Mouse (Mus musculus): ENCODE measurements around the gene Foxf1. TPM values are rescaled to one million over a fixed set of nuclear protein-coding genes. Genes with fewer than 3 reads are reported as not detected.

Foxf1 gene
- total RNA-seq, 1 experiment from 2014 or later: not detected

DNA sequence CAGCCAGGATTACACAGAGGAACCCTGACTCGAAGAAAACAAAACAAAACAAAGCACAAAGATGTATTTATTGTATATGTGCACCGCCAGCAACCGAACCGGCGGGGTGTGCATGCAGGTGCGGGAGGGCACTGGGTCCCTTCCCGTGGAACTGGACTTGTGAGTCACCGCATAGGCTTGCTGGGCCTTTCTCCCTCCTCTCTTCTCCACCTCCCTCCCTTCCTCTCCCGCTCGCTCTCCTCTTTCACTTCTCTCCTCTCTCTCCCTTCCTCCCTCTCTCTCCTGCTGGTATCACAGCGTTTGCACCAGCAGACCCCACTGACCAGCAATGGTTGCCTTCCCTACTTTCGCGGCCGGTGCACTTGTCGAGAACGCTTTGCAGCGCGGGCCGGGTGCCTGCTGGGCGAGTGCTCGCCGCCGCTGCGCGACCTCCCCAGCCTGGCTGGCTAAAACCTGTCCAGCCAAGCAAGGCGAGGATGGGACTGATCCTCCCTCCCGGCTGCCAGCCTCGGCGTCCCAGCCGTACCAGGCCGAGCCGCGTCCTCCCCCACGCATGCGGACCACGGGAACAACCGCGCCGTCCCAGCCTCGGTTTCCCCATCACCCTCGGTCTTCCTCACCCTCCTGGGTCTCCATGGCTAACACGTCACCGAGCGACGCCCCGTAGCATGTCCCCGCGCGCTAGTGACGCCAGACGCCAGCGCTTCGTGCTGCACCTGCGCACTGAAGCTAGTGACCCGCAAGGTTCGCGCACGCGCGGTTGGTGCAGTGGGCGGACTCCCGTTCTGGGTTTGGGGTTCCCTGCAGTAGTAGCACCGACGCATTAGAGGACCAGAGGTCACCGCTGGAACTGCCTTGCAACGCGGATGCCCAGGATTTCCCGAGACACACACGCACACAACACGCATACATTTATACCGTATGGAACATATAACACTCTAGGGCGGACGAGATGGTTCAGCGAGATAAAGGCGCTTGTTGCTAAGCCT is 23.8 kb downstream of the Foxf1 start, which contains the start of gene Mthfsd:
TSS of gene Mthfsd (minus strand) at position 725 of the 989 bp plus-strand sequence.
- peak; percentile 76 for ATAC-seq (ENCODE audit: extremely low read depth, insufficient number of reproducible peaks, low FRiP score, poor library complexity, severe bottlenecking)

DNA sequence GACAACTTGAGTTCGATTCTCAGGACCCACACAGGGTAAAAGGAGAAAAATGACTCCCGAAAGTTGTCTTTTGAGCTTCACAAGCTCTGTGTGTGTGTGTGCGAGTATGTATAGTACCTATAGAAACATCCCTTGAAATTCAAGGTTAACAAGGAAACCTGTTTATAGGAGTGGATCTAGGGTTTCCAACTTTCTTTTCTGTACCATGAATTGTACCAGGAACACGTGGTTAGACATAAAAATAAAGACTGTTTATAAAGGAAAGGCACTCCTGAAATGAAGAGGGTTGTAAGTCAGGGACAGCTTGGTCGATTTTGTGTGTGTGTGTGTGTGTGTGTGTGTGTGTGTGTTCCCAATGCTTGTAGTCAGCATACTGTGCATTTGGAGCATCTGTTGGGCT is 24.5 kb downstream of the Foxf1 start:
- ATAC-seq (ENCODE audit: extremely low read depth, insufficient number of reproducible peaks, low FRiP score, poor library complexity, severe bottlenecking): no peak

DNA sequence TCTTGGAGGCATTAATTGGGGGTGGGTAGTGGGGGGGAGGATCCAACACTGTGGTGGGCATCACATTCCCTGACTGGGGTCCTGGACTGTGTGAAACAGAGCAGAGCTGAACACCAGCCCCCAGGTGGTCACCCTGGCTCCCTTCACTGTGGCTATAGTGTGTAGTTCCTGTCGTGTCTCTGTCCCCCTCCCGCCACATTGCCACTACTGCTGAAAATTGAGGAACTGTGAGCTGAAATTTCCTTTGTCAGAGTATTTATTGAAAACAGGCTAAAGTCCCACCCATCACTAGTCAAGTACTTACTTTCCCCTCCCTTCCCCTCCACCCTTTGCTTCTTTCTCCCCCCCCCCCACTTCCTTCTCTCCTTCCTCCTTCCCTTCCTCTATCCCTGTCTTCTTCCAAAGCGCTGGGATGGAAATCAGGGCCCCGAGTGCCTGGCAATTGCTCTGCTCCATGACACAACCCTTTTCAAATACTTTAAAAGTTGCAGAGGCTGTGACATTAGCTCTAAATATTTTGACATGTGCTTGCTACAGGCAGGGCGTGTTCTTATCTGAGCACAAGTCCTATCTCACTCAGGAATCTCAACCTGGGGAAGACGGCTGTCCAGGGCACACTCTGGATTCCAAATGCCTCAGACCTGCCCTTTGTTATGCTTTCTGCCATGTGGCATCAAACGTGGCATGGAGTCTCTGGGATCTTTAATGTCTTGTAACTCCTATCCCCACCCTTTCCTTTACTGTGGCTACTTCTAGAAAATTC is 27.1 kb downstream of the Foxf1 start:
- no peak for ATAC-seq (ENCODE audit: extremely low read depth, insufficient number of reproducible peaks, low FRiP score, poor library complexity, severe bottlenecking)

DNA sequence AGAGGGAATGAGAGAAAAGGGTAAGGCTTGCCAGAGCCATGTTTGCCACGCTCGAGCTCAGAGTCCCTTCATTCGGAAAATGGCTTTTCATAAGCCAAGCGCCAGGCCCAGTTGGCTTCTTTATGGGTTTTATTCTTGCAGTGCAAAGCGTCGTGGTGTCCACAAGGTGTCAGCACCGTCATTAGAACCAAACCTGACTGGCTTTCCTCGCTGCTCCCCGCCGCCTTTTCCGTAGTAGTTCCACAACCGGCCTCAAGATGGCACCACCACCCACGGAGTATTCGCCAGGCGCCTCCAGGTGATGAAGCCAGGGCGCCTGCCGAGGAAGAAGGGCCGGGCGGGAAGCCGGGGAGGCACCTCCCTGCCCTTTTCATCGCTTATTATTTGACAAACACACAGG is 29.1 kb downstream of the Foxf1 start:
- peak; percentile 89 for ATAC-seq (ENCODE audit: extremely low read depth, insufficient number of reproducible peaks, low FRiP score, poor library complexity, severe bottlenecking)

DNA sequence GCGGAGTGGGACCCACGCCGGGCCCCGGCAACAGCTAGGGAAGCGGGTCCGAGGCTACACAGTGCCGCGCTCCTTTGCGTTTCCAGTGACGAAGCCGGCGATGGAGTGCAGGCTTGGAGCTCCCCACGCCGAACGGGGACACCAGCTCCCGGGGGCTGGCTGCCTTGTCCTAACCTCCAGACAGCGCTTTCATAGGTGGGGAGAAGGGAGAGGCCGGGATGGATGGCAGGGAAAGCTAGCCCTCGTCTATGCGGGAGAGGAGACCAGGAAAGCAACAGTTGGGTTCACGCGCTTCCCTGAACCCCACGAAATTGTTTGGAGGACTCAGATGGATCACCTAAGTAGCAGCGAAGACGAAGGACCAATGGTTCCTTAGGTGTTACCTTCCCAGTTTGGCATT is 30.9 kb downstream of the Foxf1 start:
- ATAC-seq (ENCODE audit: extremely low read depth, insufficient number of reproducible peaks, low FRiP score, poor library complexity, severe bottlenecking): no peak

DNA sequence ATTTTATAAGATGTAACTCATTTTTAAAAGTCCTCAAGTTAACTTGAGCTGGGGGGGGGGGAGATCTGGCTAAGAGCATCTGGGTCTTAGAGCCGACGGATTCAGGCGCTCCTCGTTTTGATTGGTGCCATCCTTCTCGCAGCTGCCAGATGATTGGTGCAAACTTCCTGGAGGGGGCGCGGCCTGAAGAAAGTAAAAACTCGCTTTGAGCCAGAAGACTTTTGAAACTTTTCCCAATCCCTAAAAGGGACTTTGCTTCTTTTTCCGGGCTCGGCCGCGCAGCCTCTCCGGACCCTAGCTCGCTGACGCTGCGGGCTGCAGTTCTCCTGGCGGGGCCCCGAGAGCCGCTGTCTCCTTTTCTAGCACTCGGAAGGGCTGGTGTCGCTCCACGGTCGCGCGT is 31.8 kb downstream of the Foxf1 start, which contains the start of gene Foxc2:
TSS of gene Foxc2 (plus strand) at position 224 of the 400 bp plus-strand sequence.
- peak; percentile 42; the same call in 1 of the 2 replicates for ATAC-seq (ENCODE audit: extremely low read depth, insufficient number of reproducible peaks, low FRiP score, poor library complexity, severe bottlenecking)

DNA sequence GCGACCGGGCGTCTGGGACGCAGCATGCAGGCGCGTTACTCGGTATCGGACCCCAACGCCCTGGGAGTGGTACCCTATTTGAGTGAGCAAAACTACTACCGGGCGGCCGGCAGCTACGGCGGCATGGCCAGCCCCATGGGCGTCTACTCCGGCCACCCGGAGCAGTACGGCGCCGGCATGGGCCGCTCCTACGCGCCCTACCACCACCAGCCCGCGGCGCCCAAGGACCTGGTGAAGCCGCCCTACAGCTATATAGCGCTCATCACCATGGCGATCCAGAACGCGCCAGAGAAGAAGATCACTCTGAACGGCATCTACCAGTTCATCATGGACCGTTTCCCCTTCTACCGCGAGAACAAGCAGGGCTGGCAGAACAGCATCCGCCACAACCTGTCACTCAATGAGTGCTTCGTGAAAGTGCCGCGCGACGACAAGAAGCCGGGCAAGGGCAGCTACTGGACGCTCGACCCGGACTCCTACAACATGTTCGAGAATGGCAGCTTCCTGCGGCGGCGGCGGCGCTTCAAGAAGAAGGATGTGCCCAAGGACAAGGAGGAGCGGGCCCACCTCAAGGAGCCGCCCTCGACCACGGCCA is 32.5 kb downstream of the Foxf1 start:
- no peak for ATAC-seq (ENCODE audit: extremely low read depth, insufficient number of reproducible peaks, low FRiP score, poor library complexity, severe bottlenecking)

DNA sequence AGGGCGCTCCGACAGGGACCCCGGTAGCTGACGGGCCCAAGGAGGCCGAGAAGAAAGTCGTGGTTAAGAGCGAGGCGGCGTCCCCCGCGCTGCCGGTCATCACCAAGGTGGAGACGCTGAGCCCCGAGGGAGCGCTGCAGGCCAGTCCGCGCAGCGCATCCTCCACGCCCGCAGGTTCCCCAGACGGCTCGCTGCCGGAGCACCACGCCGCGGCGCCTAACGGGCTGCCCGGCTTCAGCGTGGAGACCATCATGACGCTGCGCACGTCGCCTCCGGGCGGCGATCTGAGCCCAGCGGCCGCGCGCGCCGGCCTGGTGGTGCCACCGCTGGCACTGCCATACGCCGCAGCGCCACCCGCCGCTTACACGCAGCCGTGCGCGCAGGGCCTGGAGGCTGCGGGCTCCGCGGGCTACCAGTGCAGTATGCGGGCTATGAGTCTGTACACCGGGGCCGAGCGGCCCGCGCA is 33.0 kb downstream of the Foxf1 start:
- ATAC-seq (ENCODE audit: extremely low read depth, insufficient number of reproducible peaks, low FRiP score, poor library complexity, severe bottlenecking): no peak

DNA sequence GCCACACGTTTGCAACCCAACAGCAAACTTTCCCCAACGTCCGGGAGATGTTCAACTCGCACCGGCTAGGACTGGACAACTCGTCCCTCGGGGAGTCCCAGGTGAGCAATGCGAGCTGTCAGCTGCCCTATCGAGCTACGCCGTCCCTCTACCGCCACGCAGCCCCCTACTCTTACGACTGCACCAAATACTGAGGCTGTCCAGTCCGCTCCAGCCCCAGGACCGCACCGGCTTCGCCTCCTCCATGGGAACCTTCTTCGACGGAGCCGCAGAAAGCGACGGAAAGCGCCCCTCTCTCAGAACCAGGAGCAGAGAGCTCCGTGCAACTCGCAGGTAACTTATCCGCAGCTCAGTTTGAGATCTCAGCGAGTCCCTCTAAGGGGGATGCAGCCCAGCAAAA is 33.7 kb downstream of the Foxf1 start:
- no peak for ATAC-seq (ENCODE audit: extremely low read depth, insufficient number of reproducible peaks, low FRiP score, poor library complexity, severe bottlenecking)

DNA sequence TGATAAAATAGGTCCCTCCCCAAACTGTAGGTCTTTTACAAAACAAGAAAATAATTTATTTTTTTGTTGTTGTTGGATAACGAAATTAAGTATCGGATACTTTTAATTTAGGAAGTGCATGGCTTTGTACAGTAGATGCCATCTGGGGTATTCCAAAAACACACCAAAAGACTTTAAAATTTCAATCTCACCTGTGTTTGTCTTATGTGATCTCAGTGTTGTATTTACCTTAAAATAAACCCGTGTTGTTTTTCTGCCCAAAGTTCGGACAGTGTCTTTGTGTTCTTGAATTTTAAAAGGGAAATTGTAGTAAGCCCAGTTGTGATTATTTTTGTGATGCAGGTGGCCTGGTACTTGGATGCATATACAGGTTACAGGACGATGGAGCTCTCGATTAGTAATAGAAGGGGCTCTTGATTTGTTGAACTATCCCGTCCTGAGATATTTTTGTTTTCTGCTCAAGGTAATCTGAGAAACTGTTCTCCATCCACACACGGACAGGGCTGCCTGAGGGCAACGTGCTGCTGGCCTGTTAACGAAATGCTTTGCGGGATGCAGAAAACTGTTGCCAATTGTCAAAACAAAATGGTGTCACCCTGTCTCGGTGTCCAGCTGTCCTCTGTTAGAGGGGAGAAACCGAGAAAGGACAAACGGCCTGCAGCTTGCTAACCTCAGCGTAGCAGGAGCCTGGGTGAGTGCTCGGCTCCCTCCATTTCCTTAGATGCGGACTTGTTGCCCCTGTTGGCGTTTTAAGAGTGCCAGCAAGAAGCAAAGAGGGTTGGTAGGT is 34.6 kb downstream of the Foxf1 start:
- ATAC-seq (ENCODE audit: extremely low read depth, insufficient number of reproducible peaks, low FRiP score, poor library complexity, severe bottlenecking): no peak

DNA sequence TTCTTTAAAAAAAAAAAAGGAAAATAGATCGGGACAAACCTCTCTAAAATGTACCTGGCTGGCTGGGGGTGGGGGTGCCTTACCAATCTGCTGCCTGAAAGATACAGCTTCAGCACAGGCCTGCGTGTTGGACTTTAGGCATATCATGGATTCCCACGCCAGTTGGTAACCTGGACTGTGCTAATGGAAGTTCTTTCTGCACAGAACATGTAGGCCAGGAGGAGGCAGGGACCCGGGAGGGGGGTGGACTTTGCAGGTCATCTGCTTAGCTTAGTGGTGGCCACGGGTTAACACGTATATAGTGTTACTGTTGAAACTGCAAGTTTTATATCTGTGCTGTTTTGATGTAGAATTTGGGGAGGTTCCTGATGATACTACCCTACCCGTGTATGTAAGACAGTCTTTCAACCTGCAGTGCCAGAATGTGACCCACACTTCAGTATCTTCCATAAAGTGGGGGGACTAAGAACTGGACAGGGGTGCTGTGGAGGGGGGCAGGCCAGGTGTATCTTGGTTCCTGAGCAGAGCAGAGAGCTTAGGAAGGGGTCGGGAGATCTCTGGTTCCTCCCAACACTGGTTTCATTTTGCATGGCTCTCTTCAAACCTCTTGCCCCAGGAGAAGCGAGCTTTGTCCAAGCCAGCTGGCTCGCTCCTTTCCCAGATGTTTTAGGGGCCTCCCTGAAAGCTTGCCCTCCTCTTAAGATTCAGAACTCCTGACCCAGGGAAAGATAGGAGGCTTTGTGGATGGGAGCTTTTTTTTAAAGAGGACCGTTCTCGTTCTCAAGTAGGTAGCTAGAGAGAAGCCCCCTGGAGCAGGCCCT is 35.7 kb downstream of the Foxf1 start:
- no peak for ATAC-seq (ENCODE audit: extremely low read depth, insufficient number of reproducible peaks, low FRiP score, poor library complexity, severe bottlenecking)

DNA sequence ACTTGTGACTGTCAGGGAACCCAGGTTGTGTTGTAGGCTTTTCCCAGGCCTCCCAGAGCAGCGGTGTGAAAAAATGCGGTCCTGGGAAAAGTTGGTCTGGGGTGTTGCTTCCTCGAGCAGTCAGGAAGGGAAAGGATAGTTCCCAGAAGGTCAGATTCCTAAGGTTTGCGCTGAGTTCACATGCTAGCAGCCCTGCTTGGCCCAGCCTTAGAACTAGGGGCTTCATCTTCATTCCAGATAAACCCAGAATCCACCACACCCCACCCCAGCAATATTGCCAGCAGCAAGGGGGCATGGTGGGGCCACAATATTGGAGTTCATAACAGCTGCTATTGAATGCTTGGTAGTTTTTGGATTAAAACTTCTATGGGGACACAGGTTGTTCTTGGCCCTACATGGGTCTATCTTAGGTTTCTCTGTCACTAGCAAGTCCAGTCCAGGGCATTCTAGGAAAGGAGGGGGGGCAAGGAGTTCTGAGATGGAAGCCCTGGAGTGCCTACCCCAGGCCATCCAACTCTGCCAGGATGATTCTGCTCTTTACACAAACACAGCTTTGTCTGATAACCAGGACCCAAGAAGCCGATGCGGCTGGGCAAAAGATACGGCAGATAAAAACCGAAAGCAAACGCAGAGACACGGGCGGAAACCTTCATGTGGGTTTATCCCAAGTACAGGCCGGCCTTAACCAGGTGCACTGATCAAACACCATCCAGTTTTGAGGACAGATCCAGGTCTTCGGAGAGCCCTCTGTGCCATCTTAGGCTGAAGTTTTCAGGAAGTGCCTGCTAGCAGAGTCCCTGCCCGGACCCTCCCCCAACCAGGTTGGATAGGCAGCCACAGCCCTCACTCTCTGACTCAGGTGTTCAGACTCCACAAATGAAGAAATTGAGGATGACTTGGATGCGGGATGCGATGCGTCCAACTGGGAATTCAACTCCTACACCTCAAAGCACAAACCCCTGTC is 36.6 kb downstream of the Foxf1 start:
- ATAC-seq (ENCODE audit: extremely low read depth, insufficient number of reproducible peaks, low FRiP score, poor library complexity, severe bottlenecking): no peak

DNA sequence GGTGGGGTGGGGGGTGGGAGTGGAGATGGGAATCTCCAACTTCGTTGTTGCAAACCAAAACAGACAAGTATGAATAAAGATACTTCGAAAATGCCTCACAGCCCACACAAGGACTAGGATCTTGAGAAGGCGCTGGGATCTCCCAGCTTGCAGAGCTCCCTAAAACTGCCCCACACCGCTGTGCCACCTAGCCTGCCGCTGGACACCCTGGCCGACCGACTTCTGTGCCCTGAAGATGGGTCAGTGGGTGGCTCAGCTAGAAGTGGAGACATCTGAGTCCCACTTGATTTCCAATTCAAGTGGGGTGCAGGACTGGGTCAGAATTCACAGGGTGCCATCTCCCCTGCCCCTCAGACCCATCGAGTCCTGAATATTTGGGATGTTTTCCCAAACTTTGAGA is 37.5 kb downstream of the Foxf1 start:
- no peak for ATAC-seq (ENCODE audit: extremely low read depth, insufficient number of reproducible peaks, low FRiP score, poor library complexity, severe bottlenecking)

DNA sequence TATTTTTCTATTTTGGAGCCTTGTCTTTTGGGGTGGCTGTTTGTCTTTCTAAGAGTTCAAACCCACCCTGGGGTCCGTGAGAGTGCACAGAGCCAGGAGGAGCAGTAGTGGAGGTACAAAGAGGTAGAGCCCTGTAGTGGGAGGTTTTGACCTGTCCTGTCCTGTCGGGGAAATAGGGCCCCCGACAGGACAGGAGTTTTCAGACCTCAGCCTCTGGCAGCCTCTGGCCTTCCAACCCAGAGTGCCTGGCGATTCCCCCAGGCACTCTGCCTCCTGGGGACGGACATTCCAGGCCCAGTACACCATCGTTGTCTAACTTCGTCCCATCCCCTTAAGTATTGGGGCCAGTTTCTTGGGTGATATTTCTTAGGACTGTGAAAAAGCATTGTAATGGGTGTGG is 38.2 kb downstream of the Foxf1 start:
- no peak for ATAC-seq (ENCODE audit: extremely low read depth, insufficient number of reproducible peaks, low FRiP score, poor library complexity, severe bottlenecking)

DNA sequence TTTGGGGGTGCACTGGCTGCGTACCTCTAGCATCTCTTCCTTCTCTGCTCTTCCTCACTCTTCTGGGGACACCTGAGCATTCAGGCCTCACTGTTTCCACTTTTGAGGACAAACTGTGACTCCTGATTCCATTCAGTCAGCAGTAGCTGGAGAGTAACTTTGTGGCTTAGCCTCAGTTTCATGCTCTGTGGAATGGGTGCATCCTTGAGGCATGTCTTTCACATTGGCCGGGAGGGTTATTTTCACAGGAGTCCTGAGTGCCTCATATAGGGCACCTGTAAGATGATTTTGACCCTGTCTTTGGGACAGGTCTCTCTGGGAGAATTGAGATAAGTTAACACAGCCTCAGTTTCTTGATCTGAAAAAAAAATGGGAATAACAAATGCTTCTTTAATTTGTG is 38.9 kb downstream of the Foxf1 start:
- ATAC-seq (ENCODE audit: extremely low read depth, insufficient number of reproducible peaks, low FRiP score, poor library complexity, severe bottlenecking): no peak

DNA sequence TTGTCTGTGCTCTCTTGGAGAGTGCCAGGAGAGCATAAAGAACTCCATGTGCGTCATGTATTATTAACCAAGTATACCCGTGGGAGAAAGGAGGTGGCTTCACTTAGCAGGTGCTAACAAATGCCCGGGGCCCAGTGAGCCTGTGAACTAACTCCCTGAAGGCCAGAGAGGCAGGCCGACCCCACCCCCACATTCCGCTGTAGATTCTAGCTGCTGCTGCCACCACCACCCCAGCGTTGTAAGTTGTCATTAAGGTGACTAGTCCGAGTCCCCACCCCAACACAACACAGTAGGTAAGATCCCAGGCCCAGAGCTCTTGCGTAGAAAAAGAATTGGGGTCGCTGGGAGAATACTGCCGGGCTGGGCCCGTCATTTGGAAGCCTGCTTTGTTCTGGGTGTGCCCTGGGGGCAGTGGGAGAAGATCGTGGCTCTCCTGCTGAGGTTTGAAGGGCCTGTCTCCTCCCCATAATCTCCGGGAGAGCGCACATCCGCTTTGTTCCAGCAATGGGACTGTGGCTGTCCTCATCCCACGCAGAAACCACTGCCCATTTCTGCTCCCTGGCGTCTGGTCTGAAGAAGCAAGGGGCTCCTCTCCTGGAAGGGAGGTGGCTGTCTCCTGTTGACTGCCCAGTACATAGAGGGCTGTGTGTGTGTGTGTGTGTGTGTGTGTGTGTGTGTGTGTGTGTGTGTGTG is 40.5 kb downstream of the Foxf1 start:
- no peak for ATAC-seq (ENCODE audit: extremely low read depth, insufficient number of reproducible peaks, low FRiP score, poor library complexity, severe bottlenecking)
